Mouse (Mus musculus) splenic B cell, adult 2 months (primary cell): ENCODE results near the gene Cd63.

Experiments
- DNase-seq: peaks from one replicate; pipeline ENCODE4 v3.0.0-alpha.2; 2011; ENCODE audit warnings: low read depth, low spot score
- H3K27me3 ChIP-seq: 2 replicates; pipeline ENCODE4 v1.6.1; 2012; ENCODE audit warnings: mild to moderate bottlenecking, low read length, moderate library complexity, mixed read lengths; ENCODE audit not compliant: control insufficient read depth, poor library complexity, insufficient read depth, severe bottlenecking
- H3K36me3 ChIP-seq: 2 replicates; pipeline ENCODE4 v1.6.1; 2012; ENCODE audit warnings: mild to moderate bottlenecking, low read length, moderate library complexity, mixed read lengths; ENCODE audit not compliant: control insufficient read depth, poor library complexity, insufficient read depth, severe bottlenecking

The Cd63 gene

GRCm38 (mm10) chr10:128900698-128901097, at the start of gene Cd63:
Cd63 (plus strand) TSS chr10:128900989.
- no peak for DNase-seq
- Histone ChIP-seq H3K36me3 (no peaks in the 10 kb centered on the region), H3K27me3 (peaks cover 3% of the 10 kb centered on the region)

- DNase-seq = peak; percentile 58
- Histone ChIP-seq H3K27me3 (no peaks in the 10 kb centered on the region), H3K36me3 (peaks cover 3% of the 10 kb centered on the region; the same call in 1 of the 2 replicates)
Measured at GRCm38 (mm10) chr10:128861176-128861575, 39.6 kb upstream of the Cd63 start.

GRCm38 (mm10) chr10:128866042-128866441, 34.7 kb upstream of the Cd63 start:
- H3K27me3 ChIP-seq = no peaks in the 10 kb centered on the region
- DNase-seq = peak; percentile 57
- H3K36me3 ChIP-seq = peaks cover 2% of the 10 kb centered on the region

GRCm38 (mm10) chr10:128866518-128866917, 34.3 kb upstream of the Cd63 start:
- Histone ChIP-seq H3K27me3 (no peaks in the 10 kb centered on the region), H3K36me3 (peaks cover 5% of the 10 kb centered on the region)
- no peak for DNase-seq

GRCm38 (mm10) chr10:128870341-128870740, 30.4 kb upstream of the Cd63 start:
- Histone ChIP-seq H3K27me3 (no peaks in the 10 kb centered on the region), H3K36me3 (peaks cover 14% of the 10 kb centered on the region)
- DNase-seq = no peak

GRCm38 (mm10) chr10:128878291-128878690, 22.5 kb upstream of the Cd63 start:
- no peaks in the 10 kb centered on the region for H3K27me3 ChIP-seq
- H3K36me3 ChIP-seq = peaks cover 4% of the 10 kb centered on the region
- DNase-seq = no peak

GRCm38 (mm10) chr10:128878811-128879210, 22.0 kb upstream of the Cd63 start:
- Histone ChIP-seq H3K36me3 (peaks cover 4% of the 10 kb centered on the region), H3K27me3 (no peaks in the 10 kb centered on the region)
- no peak for DNase-seq

- no peaks in the 10 kb centered on the region for H3K27me3 ChIP-seq
- no peak for DNase-seq
- no peaks in the 10 kb centered on the region; the same call in none of the 2 replicates for H3K36me3 ChIP-seq
Measured at GRCm38 (mm10) chr10:128882067-128882466, 18.7 kb upstream of the Cd63 start.

GRCm38 (mm10) chr10:128888941-128889827, 11.6 kb upstream of the Cd63 start:
- peak; percentile 67 for DNase-seq
- Histone ChIP-seq H3K27me3 (no peaks in the 10 kb centered on the region), H3K36me3 (peaks cover 3% of the 10 kb centered on the region)

GRCm38 (mm10) chr10:128889846-128890245, 10.9 kb upstream of the Cd63 start:
- H3K27me3 ChIP-seq = no peaks in the 10 kb centered on the region
- H3K36me3 ChIP-seq = peaks cover 3% of the 10 kb centered on the region
- no peak for DNase-seq

GRCm38 (mm10) chr10:128890383-128891295, 10.2 kb upstream of the Cd63 start:
- H3K36me3 ChIP-seq = peaks cover 3% of the 10 kb centered on the region
- H3K27me3 ChIP-seq = peaks cover under 1% of the 10 kb centered on the region; the same call in 1 of the 2 replicates
- DNase-seq = peak; percentile 42

- Histone ChIP-seq H3K27me3 (peaks cover 4% of the 10 kb centered on the region), H3K36me3 (peaks cover 3% of the 10 kb centered on the region)
- DNase-seq = peak; percentile 72
Measured at GRCm38 (mm10) chr10:128891296-128892094, 9.3 kb upstream of the Cd63 start, which contains the start of gene Gdf11. Gdf11 (minus strand) TSS chr10:128891718.

GRCm38 (mm10) chr10:128892246-128892645, 8.5 kb upstream of the Cd63 start:
- Histone ChIP-seq H3K27me3 (peaks cover 4% of the 10 kb centered on the region), H3K36me3 (peaks cover 3% of the 10 kb centered on the region)
- DNase-seq = peak; percentile 48

- H3K36me3 ChIP-seq = no peaks in the 10 kb centered on the region
- peaks cover 4% of the 10 kb centered on the region for H3K27me3 ChIP-seq
- DNase-seq = peak; percentile 92
Measured at GRCm38 (mm10) chr10:128895437-128895836, 5.4 kb upstream of the Cd63 start.
